Mouse (Mus musculus): Measurements from ENCODE around the gene Zfp512b.
A peak's percentile ranks its signal among the peaks of the same experiment; 100 is the strongest.

The Zfp512b gene

DNA sequence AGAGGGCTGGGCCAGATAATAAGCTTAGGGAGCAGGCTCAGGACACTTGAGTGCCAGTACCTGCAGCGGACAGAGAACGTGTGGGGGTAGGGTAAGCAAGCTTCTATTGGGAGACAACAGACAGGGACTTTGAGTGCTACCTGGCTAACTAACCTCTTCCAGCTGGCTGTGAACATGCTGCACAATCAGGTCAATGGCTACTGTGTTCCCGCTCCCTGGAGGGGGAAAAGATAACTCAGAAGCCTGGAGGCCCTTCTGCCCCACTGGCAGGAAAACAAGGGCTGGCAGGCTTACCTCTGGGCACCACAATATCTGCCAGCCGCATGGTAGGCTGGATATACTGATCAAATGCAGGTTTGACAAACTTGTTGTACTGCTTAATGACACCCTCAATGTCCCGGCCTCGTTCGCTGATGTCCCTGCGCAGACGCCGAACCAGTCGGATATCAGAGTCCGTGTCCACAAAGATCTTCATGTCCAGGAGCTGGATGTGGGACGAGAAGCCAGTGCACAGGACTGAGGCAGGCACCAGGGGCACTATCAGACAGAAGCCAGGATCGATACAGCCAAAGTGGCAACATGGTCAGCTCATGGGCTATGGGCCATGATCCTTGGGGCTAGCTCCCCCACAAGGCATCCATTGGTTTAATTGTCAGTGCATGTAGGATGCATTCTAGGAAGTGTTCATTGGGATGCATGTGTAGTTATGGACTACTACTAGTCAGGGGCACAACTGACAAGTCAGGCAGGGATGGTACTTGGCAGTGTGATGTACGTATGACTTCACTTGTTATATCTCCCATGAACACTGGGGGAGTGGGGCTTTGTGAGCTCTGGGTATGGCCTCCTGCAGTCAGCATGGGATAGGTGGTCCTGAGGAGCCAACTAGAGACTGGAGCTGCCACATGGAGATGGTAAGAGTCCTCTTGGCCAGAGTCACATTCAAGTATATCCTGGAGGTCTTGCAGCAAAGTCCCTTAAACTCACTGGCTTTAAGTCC lies 19.4 kb downstream of the Zfp512b start:
- no peak for DNase-seq (ENCODE audit: low spot score)

DNA sequence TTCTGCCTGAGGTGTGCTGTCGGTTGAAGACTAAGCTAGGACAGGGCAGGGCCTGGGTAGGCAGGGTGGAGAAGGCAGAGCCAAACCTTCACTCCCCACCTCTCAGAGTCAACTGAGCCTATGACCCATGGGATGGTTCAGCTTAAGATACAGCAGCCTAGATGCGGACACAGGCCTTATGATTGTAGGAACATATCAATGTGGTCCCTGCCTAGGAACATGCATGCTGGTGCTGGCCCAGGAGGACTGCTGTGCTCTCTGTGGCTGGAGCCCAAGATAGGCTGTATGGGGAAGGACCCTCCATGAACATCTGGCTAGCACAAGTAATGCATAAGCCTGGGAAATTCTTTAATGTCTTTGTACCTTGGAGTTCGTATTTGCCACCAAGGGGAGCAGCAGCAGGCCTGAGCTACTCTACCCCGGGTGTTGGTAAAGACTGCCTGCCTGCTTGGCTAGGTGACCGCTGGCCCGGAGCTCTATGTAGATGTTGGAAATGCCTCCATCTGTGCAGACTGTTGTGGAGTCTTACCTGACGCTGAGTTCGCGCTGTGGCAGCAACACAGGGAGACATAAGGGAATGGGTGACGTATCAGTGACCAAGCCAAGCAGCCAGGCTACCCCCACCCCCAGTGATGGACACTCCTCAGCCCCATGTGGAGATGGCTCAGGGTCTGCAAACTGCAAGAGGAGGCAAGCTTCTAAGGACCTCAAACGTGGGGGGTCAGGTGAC lies 20.5 kb downstream of the Zfp512b start:
- DNase-seq (ENCODE audit: low spot score) = no peak

DNA sequence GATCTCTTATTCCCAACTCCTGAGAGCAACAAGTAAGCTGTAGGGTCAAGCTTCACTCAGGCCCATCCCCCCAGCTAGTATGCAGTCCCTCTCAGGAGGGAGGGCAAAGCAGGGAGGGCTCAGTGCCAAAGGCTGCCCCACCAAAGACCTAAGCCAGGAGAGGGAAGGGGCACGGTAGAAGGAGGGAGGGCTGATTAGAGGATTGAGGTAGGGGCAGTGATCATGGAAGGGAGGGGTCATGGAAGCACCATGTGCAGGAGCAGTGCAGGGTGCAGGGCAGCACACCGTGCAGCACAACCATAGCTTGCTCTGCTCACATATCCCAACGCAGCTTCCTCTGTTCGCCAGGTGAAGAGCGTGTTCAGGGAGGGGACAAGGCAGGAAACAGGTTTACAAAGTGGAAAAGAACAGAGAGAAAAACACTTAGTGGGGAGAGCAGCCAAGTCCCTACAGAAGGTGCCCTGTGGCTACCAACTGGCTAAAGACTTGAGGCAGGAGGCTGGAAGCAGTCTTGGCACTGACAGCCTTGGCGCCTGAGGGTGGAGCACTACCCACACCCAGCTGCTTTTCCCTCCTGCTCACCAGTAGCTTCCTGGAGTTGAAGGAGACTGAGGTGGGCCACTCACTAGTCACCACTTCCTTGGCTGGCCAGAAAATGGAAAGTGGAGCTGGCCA lies 21.5 kb downstream of the Zfp512b start:
- no peak for DNase-seq (ENCODE audit: low spot score)

DNA sequence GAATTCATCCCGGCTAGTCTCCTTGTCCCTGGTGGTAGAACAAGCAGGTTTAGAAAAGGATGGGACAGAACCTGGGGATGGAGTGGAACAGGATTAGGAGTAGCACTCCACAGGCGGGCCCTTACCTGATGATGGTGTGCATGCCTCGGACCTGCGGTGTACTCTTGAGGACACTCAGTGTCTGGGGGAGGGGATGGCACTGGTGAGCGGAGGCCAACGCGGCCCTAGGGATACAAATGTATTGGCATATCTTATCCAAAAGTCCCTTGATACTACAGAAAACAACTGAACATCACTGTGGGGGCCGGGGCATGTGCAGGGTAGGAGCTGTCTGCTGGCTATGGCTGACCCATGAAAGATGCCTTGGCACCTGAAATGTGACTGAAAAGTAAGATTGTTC lies 22.2 kb downstream of the Zfp512b start:
- DNase-seq (ENCODE audit: low spot score) = no peak

DNA sequence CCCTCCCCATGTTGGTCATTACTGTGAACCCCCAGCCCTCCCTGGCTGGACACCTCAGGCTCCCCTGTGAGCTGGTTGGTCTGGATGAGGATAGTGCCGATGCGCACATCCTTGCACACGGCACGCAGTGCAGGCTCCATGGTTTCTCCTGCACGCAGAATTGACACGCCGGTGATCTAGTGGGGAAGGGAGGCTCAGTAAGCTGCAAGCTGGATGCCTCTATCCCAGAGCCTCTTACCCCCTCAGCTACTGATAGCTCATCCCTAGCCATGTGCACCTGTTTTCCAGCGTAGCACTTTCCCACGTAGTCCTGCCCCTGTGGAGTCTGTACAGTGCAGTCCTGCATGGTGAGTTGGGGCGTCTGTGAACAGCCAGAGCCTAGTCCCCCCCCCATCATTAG lies 22.7 kb downstream of the Zfp512b start:
- DNase-seq (ENCODE audit: low spot score) = no peak

DNA sequence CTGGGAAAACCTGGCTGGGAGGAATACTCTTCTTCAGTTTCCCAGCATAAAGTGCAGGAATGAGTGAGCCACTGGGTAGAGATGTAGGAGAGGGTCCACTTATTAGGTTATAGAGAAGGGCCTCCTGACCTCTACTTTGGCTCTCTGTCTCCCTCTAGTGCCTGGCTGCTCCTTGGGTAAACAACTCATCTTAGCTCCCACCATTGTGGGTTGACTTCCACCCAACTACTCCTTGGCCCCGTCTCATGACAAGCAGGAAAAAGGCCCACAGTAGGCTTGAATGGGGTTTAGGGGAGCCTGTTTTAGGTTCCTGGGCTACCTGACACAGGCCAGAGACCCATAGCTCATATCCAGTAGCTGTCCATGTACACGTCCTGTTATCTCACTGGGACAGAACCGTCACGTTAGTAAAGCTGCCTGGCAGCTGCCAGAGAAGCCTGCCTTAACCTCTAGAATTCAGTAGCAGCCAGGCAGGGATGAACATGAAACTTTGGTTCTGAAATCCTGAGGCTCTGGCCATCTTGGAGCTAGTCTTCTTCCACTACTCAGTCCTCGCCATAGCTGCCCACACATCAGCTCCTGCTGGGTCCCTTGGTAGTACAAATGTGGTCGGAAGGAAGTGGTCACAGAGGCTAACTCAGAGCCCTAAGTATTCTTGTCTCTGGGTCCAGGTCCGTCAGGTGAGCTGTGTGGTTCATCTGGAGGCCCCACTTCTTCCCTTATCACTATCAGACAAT lies 24.2 kb downstream of the Zfp512b start:
- DNase-seq (ENCODE audit: low spot score) = peak; percentile 50

DNA sequence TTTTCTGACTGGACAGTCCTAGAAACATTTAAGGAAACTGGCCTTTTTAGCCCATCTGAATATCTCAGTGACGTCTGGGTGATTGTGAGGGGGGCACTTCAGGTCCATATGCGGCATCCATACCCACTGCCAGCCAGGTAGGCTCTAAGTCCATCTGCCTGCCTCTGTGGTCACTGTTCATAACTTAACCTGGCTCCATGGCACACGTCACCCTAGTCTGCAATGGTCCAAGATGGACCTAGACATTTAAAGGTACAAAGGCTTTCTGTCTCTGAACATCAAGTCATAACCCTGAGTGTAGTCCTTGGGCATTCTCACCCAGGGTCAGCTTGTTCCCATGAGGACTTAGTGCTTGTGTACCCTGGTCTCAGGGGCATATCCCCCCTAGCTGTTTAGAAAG lies 25.3 kb downstream of the Zfp512b start:
- DNase-seq (ENCODE audit: low spot score) = no peak

DNA sequence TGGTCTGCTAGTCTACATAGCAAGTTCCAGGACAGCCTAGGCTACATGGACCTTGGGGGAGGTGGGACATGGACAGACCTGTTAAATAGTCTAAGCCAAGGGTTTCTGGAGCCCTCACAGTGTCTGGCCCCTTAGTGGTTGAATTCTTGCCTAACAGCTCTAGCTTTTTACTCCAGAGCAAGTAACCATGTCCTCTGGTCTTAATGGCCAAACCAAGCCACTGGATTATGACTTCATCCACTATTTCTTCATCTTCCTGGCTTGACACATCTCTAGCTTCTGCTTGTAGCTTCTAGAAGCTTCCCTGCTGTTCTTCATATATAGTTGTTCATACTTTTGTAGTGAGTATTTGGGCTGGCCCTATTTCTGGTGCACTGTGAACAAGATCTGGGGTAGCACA lies 38.8 kb downstream of the Zfp512b start:
- DNase-seq (ENCODE audit: low spot score) = no peak

DNA sequence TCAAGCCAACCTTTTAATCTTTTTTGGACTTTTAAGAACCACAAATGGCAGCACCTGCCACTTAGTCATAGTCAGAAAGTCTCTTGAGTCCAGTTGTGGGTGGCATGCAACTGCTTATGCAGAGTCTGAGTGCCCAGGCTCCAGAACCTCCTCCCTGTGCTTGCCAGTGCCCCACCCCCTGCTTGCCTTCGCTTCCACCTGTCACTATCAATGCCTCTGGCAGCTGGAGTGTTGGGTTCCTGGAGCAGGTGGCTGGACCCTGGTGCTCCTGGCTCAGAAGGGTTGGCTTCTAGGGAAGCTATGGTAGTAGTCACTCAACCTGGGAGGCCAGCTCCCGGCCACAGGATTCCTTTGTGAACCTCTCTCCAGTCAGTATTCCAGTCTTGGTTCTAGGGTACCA lies 42.4 kb downstream of the Zfp512b start:
- no peak for DNase-seq (ENCODE audit: low spot score)

DNA sequence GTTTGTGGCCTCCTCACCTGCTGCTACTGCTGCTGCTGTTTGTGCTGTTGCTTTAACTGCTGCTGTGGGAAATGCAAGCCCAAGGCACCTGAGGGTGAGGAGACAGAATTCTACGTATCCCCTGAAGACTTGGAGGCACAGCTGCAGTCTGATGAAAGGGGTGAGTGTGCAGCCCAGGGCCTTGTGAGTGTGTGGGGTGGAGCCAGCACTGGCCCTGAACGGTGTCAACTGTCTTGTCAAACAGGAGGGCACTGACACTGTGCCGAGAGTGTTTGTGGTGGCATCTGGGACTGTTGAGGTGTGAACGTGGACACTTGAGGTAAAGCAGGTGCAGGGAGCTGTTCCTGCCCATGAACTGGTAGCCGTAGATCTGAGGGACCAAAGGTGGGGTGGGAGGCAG lies 43.9 kb downstream of the Zfp512b start:
- DNase-seq (ENCODE audit: low spot score) = no peak

DNA sequence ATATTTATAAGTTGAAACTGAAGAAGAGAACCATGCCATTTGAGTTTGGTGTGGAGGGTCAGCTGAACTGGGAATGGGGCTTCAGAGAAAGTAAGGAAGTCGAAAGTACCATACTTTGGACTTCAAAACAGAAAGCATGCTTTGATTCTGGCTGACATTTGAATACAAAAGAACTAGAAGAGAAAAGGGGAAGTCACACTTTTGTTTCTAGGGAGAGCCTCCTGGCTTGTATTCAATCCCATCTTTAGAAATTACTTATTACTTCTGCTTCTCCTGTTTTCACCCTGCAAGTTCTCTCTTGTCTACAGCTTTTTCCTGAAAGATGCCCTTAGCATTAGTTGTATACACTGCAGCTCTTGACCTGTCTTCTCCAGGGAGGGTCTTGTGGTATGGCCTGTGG lies 44.4 kb downstream of the Zfp512b start:
- DNase-seq (ENCODE audit: low spot score) = no peak

DNA sequence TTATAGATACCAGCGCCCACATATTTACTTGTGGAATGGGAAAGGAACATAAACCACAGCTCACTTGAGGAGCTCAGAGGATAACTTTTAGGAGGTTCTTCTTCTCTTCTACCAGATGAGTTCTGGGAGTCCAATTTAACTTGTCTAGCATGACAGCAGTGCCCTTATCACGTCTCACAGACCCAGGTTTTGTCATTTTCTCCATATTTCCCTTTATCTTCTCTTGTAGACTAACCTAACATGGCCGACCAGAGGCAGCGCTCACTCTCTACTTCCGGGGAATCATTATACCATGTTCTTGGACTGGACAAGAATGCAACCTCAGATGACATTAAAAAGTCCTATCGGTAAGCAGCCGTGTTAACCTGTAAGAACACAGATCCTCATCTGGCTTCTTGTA lies 46.5 kb downstream of the Zfp512b start:
- no peak for DNase-seq (ENCODE audit: low spot score)

DNA sequence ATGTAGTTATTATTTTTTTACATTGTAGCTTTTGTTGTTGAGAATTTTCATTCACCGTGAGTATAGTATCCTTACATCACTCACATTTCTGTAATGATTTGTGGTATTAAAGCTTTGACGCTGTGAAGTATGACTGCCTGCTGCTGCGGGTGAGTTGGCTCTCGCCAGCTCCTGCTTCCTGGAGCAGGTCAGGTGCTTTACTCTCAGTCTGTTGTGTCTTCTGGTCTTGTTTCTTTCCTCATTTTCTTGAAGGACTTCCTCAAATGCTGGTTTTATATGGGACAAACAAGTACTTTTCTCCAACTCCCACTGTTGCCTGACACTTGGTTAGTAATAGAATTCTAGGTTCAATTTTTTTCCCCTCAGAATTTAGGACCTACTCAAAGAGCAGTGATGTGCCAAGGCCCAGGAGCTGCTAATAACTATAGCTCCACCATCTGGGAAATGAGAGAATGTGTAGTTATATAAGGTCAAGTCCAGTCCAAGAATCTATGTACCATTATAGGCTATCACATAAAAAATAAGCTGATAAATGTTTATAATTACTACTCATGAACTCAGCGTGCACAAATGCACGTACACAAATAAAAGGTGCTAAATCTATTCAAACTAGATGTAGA lies 50.7 kb downstream of the Zfp512b start:
- no peak for DNase-seq (ENCODE audit: low spot score)

DNA sequence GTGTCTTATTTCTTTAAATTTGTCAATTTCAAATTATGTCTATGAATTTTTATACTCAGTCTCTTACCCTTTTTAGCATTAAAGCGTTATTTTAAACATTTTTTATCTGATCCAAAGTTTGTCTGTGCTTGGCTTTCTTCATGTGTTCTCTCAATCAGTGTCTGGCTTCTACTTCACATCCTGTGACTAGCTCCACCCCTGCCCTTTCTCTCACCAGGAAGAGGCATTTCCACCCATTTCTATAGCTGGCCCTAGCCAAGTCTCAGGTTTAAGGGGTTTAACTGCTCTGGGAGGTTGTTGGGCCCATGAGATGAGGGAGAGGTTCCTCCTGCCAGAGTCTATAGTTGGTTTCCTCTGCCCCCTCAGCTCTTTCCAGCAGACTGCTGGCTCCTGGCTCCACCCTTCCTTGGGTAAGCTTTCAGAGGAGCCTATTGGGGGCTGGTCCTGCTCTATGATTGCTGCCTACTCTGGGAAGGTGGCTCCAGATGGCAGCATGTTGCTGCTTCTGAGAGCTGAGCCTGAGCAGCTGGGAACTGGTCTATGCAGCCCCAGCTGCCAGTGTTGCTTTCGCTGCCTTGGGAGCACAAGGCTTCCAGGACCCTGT lies 55.1 kb downstream of the Zfp512b start:
- no peak for DNase-seq (ENCODE audit: low spot score)

DNA sequence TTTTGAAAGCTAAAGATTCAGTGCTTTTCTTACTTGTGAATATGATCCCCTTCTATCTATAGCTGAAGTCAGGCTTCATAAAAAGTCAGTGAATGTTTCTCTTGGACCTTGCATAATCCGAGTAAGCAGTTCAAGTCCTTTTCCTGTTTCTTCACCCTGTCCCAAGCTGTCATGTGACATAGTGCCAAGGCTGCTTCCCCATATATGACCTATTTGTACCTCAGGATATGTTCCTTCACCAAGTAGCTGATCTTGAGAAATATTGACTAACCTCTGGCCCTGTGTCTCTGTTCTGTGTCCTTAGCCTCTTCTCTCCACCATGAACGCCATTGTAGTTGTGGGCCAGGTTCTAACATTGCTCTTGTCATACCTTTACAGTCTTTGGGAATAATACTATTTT lies 56.2 kb downstream of the Zfp512b start:
- DNase-seq (ENCODE audit: low spot score) = no peak

DNA sequence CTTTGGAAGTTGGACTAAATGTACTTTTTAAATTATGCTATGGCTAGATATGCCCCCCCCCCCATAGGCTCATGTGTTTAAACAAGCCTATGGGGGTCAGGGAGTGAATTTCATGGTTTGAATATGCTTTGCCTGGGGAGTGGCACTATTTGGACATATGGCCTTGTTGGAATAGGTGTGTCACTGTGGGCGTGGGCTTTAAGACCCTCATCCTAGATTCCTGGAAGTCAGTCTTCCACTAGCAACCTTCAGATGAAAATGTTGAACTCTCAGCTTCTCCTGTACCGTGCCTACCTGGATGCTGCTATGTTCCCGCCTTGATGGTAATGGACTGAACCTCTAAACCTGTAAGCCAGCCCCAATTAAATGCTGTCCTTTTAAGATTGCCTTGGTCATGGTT lies 60.0 kb downstream of the Zfp512b start:
- DNase-seq (ENCODE audit: low spot score) = no peak
